ENCODE assay signal across 8 mouse cellular contexts in genomic region chr1:153550814-153551213, GRCm38 (mm10). TPM values are rescaled to one million over a fixed set of nuclear protein-coding genes. Genes with fewer than 3 reads are reported as not detected.
DNase-seq lines count a peak whose midpoint lies in the region; ATAC-seq and TF ChIP-seq lines count a peak whose summit lies in the region.

No protein-coding gene starts in this region.

- H3K4me1 ChIP-seq in neural tube, embryonic 15.5 days: peaks cover 8% of the 10 kb centered on the region; the same call in 1 of the 2 replicates
- no peaks in the 10 kb centered on the region for H3K4me1 ChIP-seq in hindbrain, postnatal 0 days (ENCODE audit: insufficient read depth, low read length)
- no peaks in the 10 kb centered on the region for H3K4me1 ChIP-seq in limb, embryonic 11.5 days (ENCODE audit: control insufficient read depth, insufficient read depth, low read length)

- peak; percentile 64 for DNase-seq in neural tube, embryonic 10.5 days (ENCODE audit: extremely low spot score, low spot score)
- DNase-seq in adrenal gland, adult (ENCODE audit: inconsistent age in 2 of 2, low spot score in 1 of 2): peak; percentile 61 to 86
- peak; percentile 81 for DNase-seq in embryo, embryonic 10.5 days (ENCODE audit: low spot score)
- peak; percentile 78 for DNase-seq in hindbrain, postnatal 0 days (ENCODE audit: low spot score)
- DNase-seq in limb, embryonic 11.5 days (ENCODE audit: low spot score): peak; percentile 79
- peak; percentile 60 for DNase-seq in naive thymus-derived CD4-positive, alpha-beta T cell, adult 2 months (ENCODE audit: low read depth)

- no peak overlapping the region for H3K4me2 ChIP-seq in neural tube, embryonic 15.5 days
- H3K4me2 ChIP-seq in hindbrain, postnatal 0 days (ENCODE audit: low read depth, low read length): no peak overlapping the region
- H3K4me2 ChIP-seq in limb, embryonic 11.5 days (ENCODE audit: low read depth, severe bottlenecking): no peak overlapping the region

- ATAC-seq in neural tube, embryonic 15.5 days (ENCODE audit: low FRiP score): no peak; the same call in 1 of the 2 replicates
- peak; percentile 48; the same call in 1 of the 2 replicates for ATAC-seq in hindbrain, postnatal 0 days
- no peak for ATAC-seq in limb, embryonic 11.5 days (ENCODE audit: insufficient number of reproducible peaks, low FRiP score, low TSS enrichment, low read depth)
- no peak for ATAC-seq in erythroid progenitor cell, adult 5-6 weeks (replicated peaks; ENCODE audit: low FRiP score, poor library complexity, severe bottlenecking)

- H3K9me3 ChIP-seq in neural tube, embryonic 15.5 days (replicated peaks): no peaks in the 10 kb centered on the region
- H3K9me3 ChIP-seq in hindbrain, postnatal 0 days (ENCODE audit: low read length): no peaks in the 10 kb centered on the region
- no peaks in the 10 kb centered on the region for H3K9me3 ChIP-seq in limb, embryonic 11.5 days (ENCODE audit: control insufficient read depth, low read length)

- H3K4me3 ChIP-seq in neural tube, embryonic 15.5 days (replicated peaks): no peak overlapping the region
- no peak overlapping the region for H3K4me3 ChIP-seq in hindbrain, postnatal 0 days (ENCODE audit: low read length)
- H3K4me3 ChIP-seq in limb, embryonic 11.5 days (ENCODE audit: low read depth, low read length): no peak overlapping the region

- H3K27me3 ChIP-seq in neural tube, embryonic 15.5 days (replicated peaks): no peaks in the 10 kb centered on the region
- H3K27me3 ChIP-seq in hindbrain, postnatal 0 days (ENCODE audit: insufficient read depth, low read length): no peaks in the 10 kb centered on the region
- no peaks in the 10 kb centered on the region for H3K27me3 ChIP-seq in limb, embryonic 11.5 days (ENCODE audit: control insufficient read depth, insufficient read depth, low read length)

- peak; percentile 76 for TF ChIP-seq CTCF in hindbrain, postnatal 0 days (IDR thresholded peaks at IDR 0.05; ENCODE audit: low read depth)

- WGBS in neural tube, embryonic 15.5 days: 30% methylated on average over 3 of the region's 3 CpGs
- 31% methylated on average over 3 of the region's 3 CpGs for WGBS in hindbrain, postnatal 0 days
- 28% methylated on average over 3 of the region's 3 CpGs for WGBS in limb, embryonic 11.5 days

- H3K36me3 ChIP-seq in neural tube, embryonic 15.5 days: no peaks in the 10 kb centered on the region
- H3K36me3 ChIP-seq in hindbrain, postnatal 0 days (ENCODE audit: insufficient read depth, low read length): no peaks in the 10 kb centered on the region
- no peaks in the 10 kb centered on the region for H3K36me3 ChIP-seq in limb, embryonic 11.5 days (ENCODE audit: control insufficient read depth, insufficient read depth, low read length)

- no peak overlapping the region for H3K9ac ChIP-seq in neural tube, embryonic 15.5 days (replicated peaks)
- H3K9ac ChIP-seq in hindbrain, postnatal 0 days (replicated peaks; ENCODE audit: low read length): no peak overlapping the region
- no peak overlapping the region for H3K9ac ChIP-seq in limb, embryonic 11.5 days (ENCODE audit: low read length)

- no peak overlapping the region for H3K27ac ChIP-seq in neural tube, embryonic 15.5 days (replicated peaks)
- no peak overlapping the region for H3K27ac ChIP-seq in hindbrain, postnatal 0 days
- H3K27ac ChIP-seq in limb, embryonic 11.5 days (replicated peaks; ENCODE audit: low read depth, low read length): no peak overlapping the region

RNA-seq across cellular contexts. Expression of gene Npl, which starts 1.0 kb away (rescaled TPM):
- 14.4 and 16.9 TPM in 2 replicates for polyA plus RNA-seq in neural tube, embryonic 15.5 days (2015; fragmentation: Nextera tagmentation; extraction: Ambion mirVana)
- total RNA-seq in hindbrain, postnatal 0 days (2014; rRNA removed): 7.3 and 9.4 TPM in 2 replicates
- polyA plus RNA-seq in hindbrain, postnatal 0 days (2015; fragmentation: Nextera tagmentation; extraction: Ambion mirVana): 18.3 and 20.2 TPM in 2 replicates
- 4.3 and 5.1 TPM in 2 replicates for polyA plus RNA-seq in limb, embryonic 11.5 days (2014; fragmentation: Nextera tagmentation; extraction: Ambion mirVana)
- 4.7 and 5.9 TPM in 2 replicates for total RNA-seq in erythroid progenitor cell, adult 5-6 weeks (2015; ENCODE audit: low replicate concordance)
- total RNA-seq in erythroid progenitor cell, adult 5-6 weeks (2017; ENCODE audit: low replicate concordance): 1.7 TPM in 1 of 2 replicates, not detected in the other
